Mouse (Mus musculus) left cerebral cortex, adult 9 months (tissue): ENCODE results near the gene Lyzl6.

Experiments
- DNase-seq, 2 experiments: peaks; one replicate each; pipeline ENCODE4 v3.0.0; 2022; ENCODE audit warnings: low spot score in 2 of 2

The Lyzl6 gene

DNA sequence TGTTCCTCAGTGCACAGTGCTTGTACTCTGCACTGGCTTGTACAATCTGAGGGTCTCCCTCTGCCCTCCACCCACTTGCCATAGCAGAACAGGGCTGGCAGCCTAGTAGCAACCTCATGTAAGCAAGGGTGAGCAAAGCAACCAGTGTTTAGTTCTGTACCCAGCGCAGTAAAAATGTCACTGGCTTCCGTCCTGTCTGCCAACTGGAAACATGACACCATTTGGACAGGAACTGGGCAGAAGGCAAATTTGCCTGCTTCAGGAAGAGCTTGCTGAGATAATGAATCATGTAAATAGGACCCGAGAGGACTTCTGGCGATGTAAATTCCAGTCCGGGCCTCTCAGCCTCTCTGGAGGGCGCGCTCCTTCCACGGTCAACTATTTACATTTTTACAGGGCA is 7.0 kb upstream of the Lyzl6 start:
- DNase-seq = no peak

DNA sequence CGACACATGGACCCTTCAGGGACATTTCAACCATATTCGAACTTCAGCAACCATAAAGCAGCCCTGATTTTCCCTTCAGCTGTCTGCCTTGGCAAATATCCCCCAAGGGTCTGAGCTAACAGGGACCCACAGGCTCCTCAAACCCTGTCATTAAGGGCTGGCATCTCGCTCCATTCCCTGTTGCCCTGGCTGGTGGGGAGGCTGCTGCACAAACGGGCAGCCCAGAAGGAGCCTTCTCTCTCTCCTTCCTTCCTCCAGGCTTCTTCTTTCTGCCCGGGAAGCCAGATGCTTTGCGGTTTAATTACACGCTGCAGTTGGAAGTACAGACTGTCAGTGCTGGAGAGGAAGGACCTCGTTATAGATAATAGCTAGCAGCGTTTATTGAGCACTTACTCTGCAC is 4.5 kb upstream of the Lyzl6 start:
- DNase-seq = no peak

DNA sequence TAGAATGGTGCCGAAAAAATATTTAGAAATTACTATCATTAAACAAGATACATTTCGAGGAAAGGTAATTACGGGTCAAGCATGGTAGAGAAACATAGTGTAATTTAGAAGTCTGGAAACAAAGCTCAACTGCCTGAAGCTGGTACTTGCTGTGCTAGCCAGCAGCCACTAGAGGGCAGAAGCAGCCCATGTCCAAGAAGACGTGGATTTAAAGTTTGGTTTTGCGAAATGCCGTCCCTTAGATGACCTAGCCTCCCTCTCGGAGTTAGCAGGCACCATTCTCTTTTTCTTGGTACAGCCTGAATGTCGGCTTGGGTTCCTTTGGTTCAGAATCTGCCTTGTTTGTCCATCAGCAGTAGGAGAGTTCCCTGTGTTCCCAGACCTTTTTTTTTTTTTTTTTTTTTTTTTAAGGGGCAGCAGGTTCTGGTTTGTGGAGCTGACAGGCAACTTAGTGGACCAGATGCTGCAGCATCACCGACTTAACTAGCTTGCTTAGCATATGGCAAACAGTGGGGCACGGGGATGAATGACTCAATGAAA is 787 bp upstream of the Lyzl6 start:
- DNase-seq = no peak

DNA sequence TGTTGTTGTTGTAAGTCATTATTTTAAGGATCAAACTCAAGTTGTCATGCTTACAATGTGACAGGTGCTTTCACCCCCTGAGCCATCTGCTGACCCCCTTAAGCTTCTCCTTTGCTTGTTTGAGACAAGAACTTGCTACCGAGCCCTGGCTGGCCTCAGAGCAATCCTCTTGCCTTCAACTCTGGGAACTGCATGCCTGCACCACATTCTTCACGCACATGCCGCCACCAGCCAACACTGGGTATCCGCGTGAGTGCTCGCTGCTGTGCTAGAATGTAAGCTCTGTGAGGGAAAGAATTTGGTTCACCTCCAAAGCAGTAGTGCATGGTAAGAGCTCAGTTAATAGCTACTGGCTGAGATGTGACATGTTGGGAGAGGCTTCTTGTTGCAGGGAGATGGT is 2.4 kb downstream of the Lyzl6 start:
- DNase-seq = no peak

DNA sequence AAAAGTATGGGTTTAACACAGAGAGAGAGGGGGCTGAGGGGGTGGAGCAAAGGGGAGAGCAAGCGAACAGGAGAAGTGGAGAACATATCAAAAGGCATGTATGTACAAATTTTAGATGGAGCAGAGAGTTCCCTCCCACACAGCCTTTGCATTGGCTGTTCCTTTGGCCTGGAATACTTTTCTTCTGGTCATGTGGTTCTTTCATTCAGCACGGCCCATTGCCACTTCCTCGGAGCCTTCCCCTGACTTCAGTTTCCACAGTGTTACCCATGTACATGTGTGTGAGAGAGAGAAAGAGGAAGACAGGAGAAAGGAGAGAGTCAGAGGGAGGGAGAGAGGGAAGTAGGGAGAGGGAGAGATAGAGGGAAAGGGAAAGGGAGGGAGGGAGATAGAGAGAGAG is 3.2 kb downstream of the Lyzl6 start:
- DNase-seq = no peak

DNA sequence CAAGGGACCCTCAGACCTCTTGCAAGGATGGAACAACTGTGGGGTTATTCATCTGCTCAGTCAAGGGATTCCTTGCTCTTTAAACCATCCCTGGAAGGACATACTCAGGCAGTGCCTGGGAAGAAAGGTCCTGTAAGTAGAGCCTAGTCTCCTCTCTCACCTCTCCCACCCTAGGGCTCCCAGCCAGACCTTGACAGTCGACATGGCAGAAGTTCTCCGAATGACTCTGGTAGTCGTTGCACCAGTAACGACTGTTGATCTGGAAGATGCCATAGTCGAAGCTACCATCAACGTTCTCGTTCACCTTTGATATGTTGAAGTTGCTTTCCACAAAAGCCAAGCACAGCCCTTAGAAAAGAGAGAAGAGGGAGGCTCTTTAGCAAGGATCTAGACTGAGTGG is 3.9 kb downstream of the Lyzl6 start:
- DNase-seq = no peak

DNA sequence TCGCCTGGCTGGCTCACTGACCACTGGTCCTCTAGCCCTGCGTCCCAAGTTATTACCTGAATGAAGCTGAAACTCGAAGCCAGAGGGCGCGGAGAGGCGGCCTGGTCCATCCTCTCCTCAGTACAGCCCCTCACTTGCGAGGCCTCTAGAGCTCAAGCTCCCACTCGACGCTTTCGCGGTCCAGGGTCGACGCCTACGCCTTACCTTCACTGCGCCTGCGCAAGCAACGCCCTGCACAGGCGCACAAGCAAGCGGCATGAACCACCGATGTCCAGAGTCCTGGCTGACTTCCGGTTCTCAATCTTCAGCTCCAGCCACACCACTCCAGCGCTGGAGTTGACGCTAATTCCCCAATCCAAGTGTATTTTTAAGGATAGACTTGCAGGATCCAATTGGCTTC is 11.2 kb downstream of the Lyzl6 start:
- no peak for DNase-seq

DNA sequence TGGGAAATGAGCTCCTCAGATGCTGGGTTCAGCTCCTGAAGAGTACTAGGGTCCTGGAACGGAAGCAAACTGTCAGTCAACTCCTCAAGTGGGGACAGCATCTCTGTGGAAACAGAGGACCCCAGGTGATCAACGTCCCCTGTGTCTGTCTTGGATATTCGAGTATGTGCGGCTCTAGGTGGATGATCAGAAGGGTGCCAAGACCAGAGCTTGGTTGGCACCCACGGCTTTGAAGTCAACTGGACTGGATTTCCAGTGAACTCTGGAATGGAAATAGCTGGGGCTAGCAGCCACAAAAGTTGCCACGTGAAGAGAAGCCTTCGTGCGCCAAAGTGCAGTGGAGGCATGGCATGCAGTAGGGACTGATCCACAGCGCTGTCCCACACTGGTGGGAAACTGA is 17.6 kb downstream of the Lyzl6 start, which contains the start of gene Gm884:
Gene Gm884, minus strand, starts transcription at position 101 of the 400 bp plus-strand sequence.
- no peak for DNase-seq

DNA sequence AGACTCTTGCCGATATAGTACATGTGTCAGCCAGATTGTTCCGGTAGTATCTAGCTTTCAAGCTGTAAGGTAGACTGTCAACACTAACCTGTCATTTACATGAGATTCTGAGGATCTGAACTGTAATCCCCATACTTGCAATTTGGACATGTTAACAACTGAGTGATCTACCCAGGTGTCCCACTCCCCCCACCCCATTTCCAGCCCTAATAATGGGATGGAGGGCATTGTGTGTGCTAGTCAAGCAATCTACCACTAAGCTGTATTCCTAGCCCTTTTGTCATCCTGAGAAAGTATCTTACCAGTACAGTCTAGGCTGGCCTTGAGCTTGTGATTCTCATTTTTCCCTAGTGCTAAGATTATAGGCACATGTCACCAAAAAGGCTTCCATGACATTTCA is 27.9 kb downstream of the Lyzl6 start:
- DNase-seq = no peak

DNA sequence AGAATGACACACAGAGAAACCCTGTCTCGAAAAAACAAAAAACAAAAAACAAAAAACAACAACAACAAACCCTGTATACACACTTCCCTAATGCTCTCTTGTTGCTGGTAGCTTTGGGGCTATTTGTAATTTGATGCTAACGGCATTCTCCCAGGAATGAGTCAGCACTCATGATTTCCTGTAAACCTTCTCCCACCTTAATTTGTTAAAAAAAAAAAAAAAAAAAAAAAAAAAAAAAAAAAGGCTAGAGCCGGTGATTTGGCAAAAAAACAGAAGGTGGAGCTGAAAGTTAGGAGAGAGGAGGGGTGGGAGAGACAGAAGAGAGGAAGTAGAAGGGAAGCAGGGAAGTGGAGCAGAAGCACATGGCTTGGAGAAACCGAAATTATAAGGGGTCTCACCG is 32.1 kb downstream of the Lyzl6 start:
- no peak for DNase-seq
